Mouse (Mus musculus) kidney, embryonic 16.5 days (tissue): ENCODE measurements around the gene Olfr1331. TPM values are rescaled to one million over a fixed set of nuclear protein-coding genes. Genes with fewer than 3 reads are reported as not detected.

Experiments
- polyA plus RNA-seq: library from polyadenylated mRNA; unstranded; fragments of >200 nt; fragmentation: Nextera tagmentation; extraction: Ambion mirVana; gene quantifications from 2 replicates; pipeline ENCODE4 v1.2.1, GENCODE M21; 2015

Olfr1331 gene
- polyA plus RNA-seq, 1 experiment from 2014 or later, result not detected

Other genes starting within 250 kb of the Olfr1331 start
- gene Cfap57, start 243.9 kb upstream of the Olfr1331 start, polyA plus RNA-seq, result 0.10 and 0.19 TPM in 2 replicates
- gene Ebna1bp2, start 243.8 kb upstream of the Olfr1331 start, polyA plus RNA-seq, result 133 and 137 TPM in 2 replicates
- gene Olfr62, start 205.7 kb upstream of the Olfr1331 start, polyA plus RNA-seq, result not detected in 2 replicates
- 0.09 and 0.15 TPM in 2 replicates for gene Olfr1342, start 171.9 kb upstream of the Olfr1331 start, polyA plus RNA-seq
- not detected in 2 replicates for gene Olfr1341, start 161.1 kb upstream of the Olfr1331 start, polyA plus RNA-seq
- gene Olfr1340, start 144.5 kb upstream of the Olfr1331 start, polyA plus RNA-seq, result not detected in 2 replicates
- gene Olfr1339, start 132.5 kb upstream of the Olfr1331 start, polyA plus RNA-seq, result not detected in 2 replicates
- gene Olfr1338, start 105.9 kb upstream of the Olfr1331 start, polyA plus RNA-seq, result not detected in 2 replicates
- not detected in 2 replicates for gene Olfr1337, start 82.1 kb upstream of the Olfr1331 start, polyA plus RNA-seq
- gene Olfr1335, start 54.7 kb upstream of the Olfr1331 start, polyA plus RNA-seq, result not detected in 2 replicates
- gene Olfr1333, start 28.4 kb upstream of the Olfr1331 start, polyA plus RNA-seq, result not detected in 2 replicates
- gene Olfr1330, start 23.9 kb downstream of the Olfr1331 start, polyA plus RNA-seq, result not detected in 2 replicates
- not detected in 2 replicates for gene Olfr1329, start 52.8 kb downstream of the Olfr1331 start, polyA plus RNA-seq
- not detected in 2 replicates for gene Olfr1328, start 74.0 kb downstream of the Olfr1331 start, polyA plus RNA-seq
- not detected in 2 replicates for gene Lao1, start 96.9 kb downstream of the Olfr1331 start, polyA plus RNA-seq
- 98.6 and 98.8 TPM in 2 replicates for gene Slc2a1, start 244.1 kb downstream of the Olfr1331 start, polyA plus RNA-seq